Mouse (Mus musculus): ENCODE data around the gene Cpsf4l.
A peak's percentile ranks its signal among the peaks of the same experiment; 100 is the strongest.

Gene Cpsf4l

GRCm38 (mm10) chr11:113699643-113700042 is 10.2 kb downstream of the Cpsf4l start:
- DNase-seq (ENCODE audit: low spot score in 2 of 2), result no peak

GRCm38 (mm10) chr11:113698013-113698545 is 11.7 kb downstream of the Cpsf4l start:
- DNase-seq (ENCODE audit: low spot score in 2 of 2), result no peak

GRCm38 (mm10) chr11:113697571-113697970 is 12.2 kb downstream of the Cpsf4l start:
- DNase-seq (ENCODE audit: low spot score in 2 of 2), result no peak

- DNase-seq (ENCODE audit: low spot score in 2 of 2), result no peak
Observed at GRCm38 (mm10) chr11:113691851-113692250, 18.0 kb downstream of the Cpsf4l start.

- no peak for DNase-seq (ENCODE audit: low spot score in 2 of 2)
Observed at GRCm38 (mm10) chr11:113691318-113691717, 18.5 kb downstream of the Cpsf4l start.

GRCm38 (mm10) chr11:113690506-113690905 is 19.3 kb downstream of the Cpsf4l start:
- DNase-seq (ENCODE audit: low spot score in 2 of 2), result no peak

GRCm38 (mm10) chr11:113687031-113687430 is 22.8 kb downstream of the Cpsf4l start:
- no peak for DNase-seq (ENCODE audit: low spot score in 2 of 2)

- peak in 1 of 2 experiments; percentile 11 for DNase-seq (ENCODE audit: low spot score in 2 of 2)
Observed at GRCm38 (mm10) chr11:113684707-113685426, 24.9 kb downstream of the Cpsf4l start.

DNA sequence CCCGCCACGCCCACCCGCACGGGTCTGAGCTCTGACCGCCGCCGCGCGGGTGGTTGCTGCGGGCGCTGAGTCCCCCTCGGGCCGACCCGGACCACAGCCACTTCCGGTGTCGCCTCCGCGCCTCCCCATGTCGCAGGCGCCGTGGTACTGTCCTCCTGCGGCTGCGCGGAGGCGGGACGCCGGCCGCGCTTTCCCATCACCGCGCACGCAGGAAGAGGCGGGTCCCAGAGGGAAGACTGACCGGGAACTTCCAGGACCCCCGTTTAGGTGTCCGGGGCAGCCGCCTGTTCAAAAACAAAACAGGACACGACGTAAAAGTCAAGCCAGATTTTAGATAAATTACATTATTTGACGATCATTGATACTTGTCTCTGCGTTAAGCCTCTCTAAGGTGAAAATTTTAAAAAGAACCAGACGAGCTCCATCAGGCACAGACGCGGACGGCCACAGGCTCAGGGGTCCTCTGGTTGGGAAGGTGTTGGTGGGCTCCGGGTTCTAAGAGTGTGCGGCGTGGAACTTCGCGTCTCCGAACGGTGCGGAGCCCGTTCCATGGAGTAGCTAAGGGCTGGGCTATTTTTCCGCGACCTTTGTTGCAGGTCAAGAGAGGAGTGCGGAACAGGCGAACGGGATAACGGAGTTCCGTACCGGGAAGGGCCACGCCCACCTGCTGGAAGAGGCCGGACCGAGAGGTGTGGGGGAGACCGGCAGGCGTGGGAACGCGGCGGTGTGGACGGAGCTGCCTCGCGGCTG is 25.7 kb downstream of the Cpsf4l start, which contains the start of the genes Fam104a and D11Wsu47e:
TSS of gene Fam104a (minus strand) at position 199 of the 750 bp plus-strand sequence.
TSS of gene D11Wsu47e (plus strand) at position 456 of the 750 bp plus-strand sequence.
- DNase-seq (ENCODE audit: low spot score in 2 of 2), result peak; percentile 95

GRCm38 (mm10) chr11:113683627-113683956 is 26.2 kb downstream of the Cpsf4l start:
- no peak for DNase-seq (ENCODE audit: low spot score in 2 of 2)

DNA sequence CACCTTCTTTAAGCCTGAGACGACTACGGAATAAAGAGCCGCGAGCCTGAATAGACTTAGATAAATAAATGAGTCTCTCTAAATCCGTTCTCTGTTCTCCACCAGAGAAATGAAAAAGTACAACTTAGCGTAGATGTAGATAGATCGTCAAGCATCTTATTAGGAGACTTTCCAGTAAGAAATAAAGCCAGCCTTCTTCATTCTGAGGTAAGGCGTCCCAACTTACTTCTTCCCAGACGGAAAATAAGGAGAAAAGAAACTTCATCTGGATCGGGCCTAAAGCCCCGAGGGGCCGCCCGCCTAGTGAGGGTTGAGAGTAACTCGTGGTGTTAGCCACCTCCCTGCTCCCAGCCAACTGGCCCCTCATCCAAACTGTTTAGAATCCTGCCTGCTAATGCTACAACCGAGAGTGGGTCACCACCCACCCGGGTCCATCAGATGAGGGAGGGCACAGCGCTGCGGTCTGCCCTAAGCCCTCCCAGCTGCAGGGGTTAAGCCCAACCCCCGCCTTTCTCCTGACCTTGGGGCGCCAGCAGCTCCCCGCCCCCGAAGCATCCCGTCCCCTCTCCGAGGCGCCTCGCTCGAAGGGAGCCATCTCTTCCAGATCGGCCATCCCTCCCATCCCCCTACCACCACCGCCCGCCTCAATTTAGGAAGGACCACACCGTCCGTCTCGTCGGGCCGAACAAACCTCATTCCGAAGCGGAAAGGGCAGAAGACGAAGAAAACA is 26.8 kb downstream of the Cpsf4l start:
- peak; percentile 18 to 28 for DNase-seq (ENCODE audit: low spot score in 2 of 2)

DNA sequence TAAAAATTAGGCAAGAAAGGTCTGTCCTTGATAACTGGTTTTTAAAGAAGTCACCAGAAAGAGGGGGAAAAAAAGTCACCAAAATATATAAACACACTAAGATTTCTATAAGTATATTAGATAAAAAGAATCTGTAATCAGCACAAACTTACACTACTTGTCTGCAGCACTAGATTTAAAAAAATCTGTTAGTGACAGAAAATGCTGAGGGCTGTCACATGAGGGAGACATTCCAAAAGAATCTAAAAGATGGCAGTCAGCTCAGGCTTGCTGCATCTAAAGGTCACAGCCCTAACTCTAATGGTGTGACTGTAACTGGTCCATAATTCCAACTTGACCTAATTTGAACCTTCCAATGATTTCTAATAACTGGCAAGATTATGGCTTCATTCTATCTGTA is 27.8 kb downstream of the Cpsf4l start:
- DNase-seq (ENCODE audit: low spot score in 2 of 2), result no peak

DNA sequence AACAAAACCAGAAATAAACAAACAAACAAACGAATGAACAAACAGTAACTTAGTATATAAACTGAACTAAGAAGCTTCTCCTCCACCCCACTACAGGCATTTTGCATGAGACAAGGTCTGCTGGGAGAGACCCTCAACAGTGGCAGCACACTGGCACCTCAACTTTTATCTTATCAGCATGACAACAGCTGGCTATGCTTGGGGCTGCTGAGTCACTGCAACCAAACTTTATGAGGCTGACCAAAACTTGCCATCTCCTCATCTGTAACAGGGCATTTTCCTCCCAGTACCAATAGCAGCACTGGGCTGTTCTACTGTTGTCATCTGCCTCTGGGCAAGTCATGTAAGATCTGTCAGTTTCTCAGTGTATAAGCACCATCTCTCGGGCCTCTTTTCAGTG is 28.9 kb downstream of the Cpsf4l start:
- DNase-seq (ENCODE audit: low spot score in 2 of 2), result no peak

DNA sequence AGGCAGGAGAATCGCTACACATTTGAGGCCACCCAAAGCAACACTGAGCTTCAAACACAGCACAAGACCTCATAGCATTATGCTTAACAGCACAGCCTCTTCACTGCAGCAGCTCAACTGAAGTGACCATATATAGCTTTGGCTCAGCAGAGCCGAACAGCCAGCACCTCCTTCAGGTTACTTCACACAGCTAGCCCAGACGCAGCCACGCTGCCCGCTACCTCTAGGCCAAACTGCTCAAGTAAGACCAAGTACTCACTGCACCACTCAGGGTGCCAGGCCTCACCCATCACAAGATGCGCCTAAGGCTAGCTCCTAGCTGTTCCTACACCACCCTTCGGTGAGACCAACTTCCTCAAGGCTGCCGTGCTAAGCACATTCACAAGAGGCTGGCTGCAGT is 31.4 kb downstream of the Cpsf4l start:
- no peak for DNase-seq (ENCODE audit: low spot score in 2 of 2)

- DNase-seq (ENCODE audit: low spot score in 2 of 2), result no peak
Observed at GRCm38 (mm10) chr11:113677378-113677777, 32.4 kb downstream of the Cpsf4l start.

GRCm38 (mm10) chr11:113676847-113677246 is 33.0 kb downstream of the Cpsf4l start:
- no peak for DNase-seq (ENCODE audit: low spot score in 2 of 2)

- DNase-seq (ENCODE audit: low spot score in 2 of 2), result no peak
Observed at GRCm38 (mm10) chr11:113674595-113674994, 35.2 kb downstream of the Cpsf4l start.

GRCm38 (mm10) chr11:113673614-113674013 is 36.2 kb downstream of the Cpsf4l start:
- no peak for DNase-seq (ENCODE audit: low spot score in 2 of 2)

DNA sequence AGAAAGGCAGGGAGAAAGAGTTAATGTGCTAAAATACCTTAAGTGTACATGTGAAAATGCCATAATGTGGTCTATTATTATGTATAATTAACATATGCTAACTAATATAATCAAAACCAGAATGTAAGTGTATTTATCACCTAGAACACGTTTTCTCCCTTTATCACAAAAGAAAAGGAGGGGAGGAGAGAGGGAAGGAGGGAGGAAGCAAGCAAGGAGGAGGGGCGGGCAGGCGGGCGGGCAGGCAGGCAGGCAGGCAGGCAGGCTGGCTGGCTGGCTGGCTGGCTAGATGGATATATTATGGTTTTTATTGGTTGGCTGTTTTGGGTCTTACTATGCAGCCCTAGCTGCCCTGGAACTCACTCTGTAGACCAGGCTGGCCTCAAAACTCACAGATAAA is 40.1 kb downstream of the Cpsf4l start:
- DNase-seq (ENCODE audit: low spot score in 2 of 2), result no peak

DNA sequence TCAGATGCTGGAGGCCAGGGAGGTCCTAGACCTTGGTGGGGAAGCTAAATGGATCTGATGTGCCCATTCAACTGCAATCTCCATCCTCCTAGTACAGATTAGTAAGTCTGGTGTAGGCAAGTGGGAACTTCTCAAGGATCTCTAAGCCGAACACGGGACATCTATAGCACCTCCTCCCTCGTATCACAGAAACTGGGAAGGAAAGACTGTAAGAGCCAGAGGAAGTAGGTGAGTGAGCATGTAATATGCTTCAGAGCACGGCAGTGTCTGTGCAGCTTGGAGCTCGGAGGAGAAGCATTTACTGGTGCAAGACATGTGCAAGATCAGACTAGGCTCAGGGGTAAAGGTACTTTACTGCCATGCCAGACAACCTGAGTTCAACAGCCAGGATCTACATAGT is 41.0 kb downstream of the Cpsf4l start:
- DNase-seq (ENCODE audit: low spot score in 2 of 2), result no peak

GRCm38 (mm10) chr11:113667704-113668103 is 42.1 kb downstream of the Cpsf4l start:
- DNase-seq (ENCODE audit: low spot score in 2 of 2), result no peak

DNA sequence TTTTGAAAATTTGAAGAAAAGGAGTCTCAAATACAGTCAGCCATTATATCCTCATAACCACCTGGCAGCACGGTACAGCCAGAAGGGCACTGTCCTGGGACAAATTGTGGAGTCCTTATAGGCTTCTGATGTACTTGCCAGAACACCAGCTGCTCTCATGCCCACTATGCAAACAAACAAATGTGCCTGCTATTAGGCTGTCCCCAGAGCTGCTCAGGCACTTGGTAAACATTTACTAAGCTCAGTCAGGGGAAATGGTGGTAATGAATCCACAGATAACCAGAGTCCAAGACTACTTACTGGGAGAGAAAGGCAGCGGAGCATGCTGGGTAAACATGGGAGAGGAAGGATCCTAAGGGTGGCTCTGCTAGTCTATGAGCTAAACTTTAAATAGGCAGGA is 42.7 kb downstream of the Cpsf4l start:
- DNase-seq (ENCODE audit: low spot score in 2 of 2), result no peak

Measured in natural killer cell, adult 2 months (primary cell).